Comparison of ENCODE assay signal across 13 mouse cellular contexts in genomic region chr2:124617440-124617839, GRCm38 (mm10).
A peak's percentile ranks its signal among the peaks of the same experiment; 100 is the strongest.
DNase-seq lines count a peak whose midpoint lies in the region; ATAC-seq and TF ChIP-seq lines count a peak whose summit lies in the region.
"Had no signal": no experiment of that assay in that cellular context is flagged by ENCODE, and none has a peak within 500 bp of the region (broad histone marks: within the 10 kb centered on the region; RNA-seq: fewer than 3 reads in every experiment).

No protein-coding gene starts in this region.

- H3K9ac ChIP-seq in lung, embryonic 14.5 days: no peak overlapping the region
- peak overlapping the region; percentile 26 for H3K9ac ChIP-seq in heart, adult 2 months (ENCODE audit: low read depth, low read length)
- H3K9ac ChIP-seq: liver, embryonic 12.5 days; neural tube, embryonic 12.5 days; stomach, embryonic 15.5 days had no signal

- peaks cover 3% of the 10 kb centered on the region; the same call in 1 of the 2 replicates for H3K79me2 ChIP-seq in heart, adult 2 months (replicated peaks; ENCODE audit: control insufficient read depth, insufficient read depth, low read length)

- H3K4me3 ChIP-seq in lung, embryonic 14.5 days (ENCODE audit: low read depth, low read length): no peak overlapping the region
- peak overlapping the region; percentile 25; the same call in 1 of the 2 replicates for H3K4me3 ChIP-seq in heart, adult 2 months
- H3K4me3 ChIP-seq: liver, embryonic 12.5 days; midbrain, embryonic 10.5 days; neural tube, embryonic 12.5 days; stomach, embryonic 15.5 days had no signal

- no peaks in the 10 kb centered on the region for H3K36me3 ChIP-seq in lung, embryonic 14.5 days (ENCODE audit: insufficient read depth)
- peaks cover 34% of the 10 kb centered on the region for H3K36me3 ChIP-seq in heart, adult 2 months (ENCODE audit: control insufficient read depth, insufficient read depth, low read length)
- H3K36me3 ChIP-seq: liver, embryonic 12.5 days; midbrain, embryonic 10.5 days; neural tube, embryonic 12.5 days; stomach, embryonic 15.5 days had no signal

- peaks cover 8% of the 10 kb centered on the region; the same call in 1 of the 2 replicates for H3K4me1 ChIP-seq in lung, embryonic 14.5 days (ENCODE audit: insufficient read depth)
- H3K4me1 ChIP-seq in heart, adult 2 months (ENCODE audit: control insufficient read depth, insufficient read depth, low read length): peaks cover 42% of the 10 kb centered on the region

- intact Hi-C loops in heart, adult 2 months (cut with DNase I): no loop called here
- intact Hi-C loops in heart, postnatal 10 days (cut with DNase I): loop anchor here (2.0 kb wide), 1 partner anchor 241 kb away; no protein-coding TSS in a partner anchor

- no peaks in the 10 kb centered on the region for H3K9me3 ChIP-seq in lung, embryonic 14.5 days (ENCODE audit: low read depth, low read length)
- H3K9me3 ChIP-seq: liver, embryonic 12.5 days; midbrain, embryonic 10.5 days; neural tube, embryonic 12.5 days; stomach, embryonic 15.5 days had no signal

- peak overlapping the region; percentile 1; the same call in 1 of the 2 replicates for H3K27ac ChIP-seq in lung, embryonic 14.5 days (ENCODE audit: low read depth)
- peak overlapping the region; percentile 82 for H3K27ac ChIP-seq in heart, adult 2 months
- H3K27ac ChIP-seq: liver, embryonic 12.5 days; midbrain, embryonic 10.5 days; neural tube, embryonic 12.5 days; stomach, embryonic 15.5 days had no signal

- no peak for TF ChIP-seq CTCF in lung, embryonic 14.5 days (IDR thresholded peaks at IDR 0.05; ENCODE audit: low read depth)
- no peak for TF ChIP-seq CTCF in heart, adult 2 months (IDR thresholded peaks at IDR 0.05)

- H3K27me3 ChIP-seq in lung, embryonic 14.5 days (ENCODE audit: insufficient read depth, low read length): no peaks in the 10 kb centered on the region
- no peaks in the 10 kb centered on the region for H3K27me3 ChIP-seq in heart, adult 2 months (ENCODE audit: control insufficient read depth, insufficient read depth, low read length)
- H3K27me3 ChIP-seq: CH12.LX; neural tube, embryonic 12.5 days; stomach, embryonic 15.5 days had no signal

- ATAC-seq in lung, embryonic 14.5 days (ENCODE audit: insufficient read depth): no peak
- ATAC-seq: liver, embryonic 12.5 days had no signal

- H3K4me2 ChIP-seq in lung, embryonic 14.5 days: peak overlapping the region; percentile 23; the same call in 1 of the 2 replicates
- H3K4me2 ChIP-seq: liver, embryonic 12.5 days; neural tube, embryonic 12.5 days; stomach, embryonic 15.5 days had no signal

- TF ChIP-seq EP300 in heart, adult 2 months (IDR thresholded peaks at IDR 0.05; ENCODE audit: insufficient read depth, low read depth, low read length): 0 out of 2 replicates have a peak, but pooled peaks have one; percentile 43

- no peak for TF ChIP-seq POLR2A in heart, adult 2 months (IDR thresholded peaks at IDR 0.05; ENCODE audit: insufficient read depth, low read depth, low read length)

- peak; percentile 72 for DNase-seq in gastrocnemius, adult 18-20 months (ENCODE audit: low spot score)
- DNase-seq in gastrocnemius, postnatal 4 days (ENCODE audit: low spot score in 2 of 2): no peak
- peak; percentile 20 for DNase-seq in lung, embryonic 14.5 days
- DNase-seq in lung, postnatal 10 days: no peak
- peak in 1 of 2 experiments; percentile 70 for DNase-seq in heart, adult 2 months
- peak; percentile 70 to 83 for DNase-seq in heart, postnatal 10 days
- DNase-seq in kidney, adult 18-20 months: no peak
- DNase-seq: right cerebral cortex, postnatal 14 days had no signal

- WGBS in lung, embryonic 14.5 days: 60% methylated on average over 9 of the region's 9 CpGs
- 15% methylated on average over 9 of the region's 9 CpGs for WGBS in heart, adult 2 months

Comparison
In these comparisons a context has a peak if more than half of its experiments do, and no peak if none do; other contexts are left out.
1. DNase-seq: peak in gastrocnemius, adult 18-20 months (single experiment), lung, embryonic 14.5 days (single experiment) and heart, postnatal 10 days (2 of 2); none in gastrocnemius, postnatal 4 days (0 of 2), lung, postnatal 10 days (single experiment) and kidney, adult 18-20 months (single experiment).